Mouse (Mus musculus) embryonic fibroblast, embryonic 13.5 days (primary cell): ENCODE data around the gene Gpr162.

ENCODE experiments used
- CTCF ChIP-seq: IDR thresholded peaks from 2 replicates; pipeline ENCODE4 v1.5.1; 2011; ENCODE audit warnings: mild to moderate bottlenecking, control low read depth, low read length, moderate library complexity, borderline replicate concordance; ENCODE audit not compliant: insufficient read depth
- POLR2A ChIP-seq: IDR thresholded peaks from 2 replicates; pipeline ENCODE4 v1.6.1; 2011; ENCODE audit warnings: low read depth, mild to moderate bottlenecking, control low read depth, low read length, moderate library complexity

DNA sequence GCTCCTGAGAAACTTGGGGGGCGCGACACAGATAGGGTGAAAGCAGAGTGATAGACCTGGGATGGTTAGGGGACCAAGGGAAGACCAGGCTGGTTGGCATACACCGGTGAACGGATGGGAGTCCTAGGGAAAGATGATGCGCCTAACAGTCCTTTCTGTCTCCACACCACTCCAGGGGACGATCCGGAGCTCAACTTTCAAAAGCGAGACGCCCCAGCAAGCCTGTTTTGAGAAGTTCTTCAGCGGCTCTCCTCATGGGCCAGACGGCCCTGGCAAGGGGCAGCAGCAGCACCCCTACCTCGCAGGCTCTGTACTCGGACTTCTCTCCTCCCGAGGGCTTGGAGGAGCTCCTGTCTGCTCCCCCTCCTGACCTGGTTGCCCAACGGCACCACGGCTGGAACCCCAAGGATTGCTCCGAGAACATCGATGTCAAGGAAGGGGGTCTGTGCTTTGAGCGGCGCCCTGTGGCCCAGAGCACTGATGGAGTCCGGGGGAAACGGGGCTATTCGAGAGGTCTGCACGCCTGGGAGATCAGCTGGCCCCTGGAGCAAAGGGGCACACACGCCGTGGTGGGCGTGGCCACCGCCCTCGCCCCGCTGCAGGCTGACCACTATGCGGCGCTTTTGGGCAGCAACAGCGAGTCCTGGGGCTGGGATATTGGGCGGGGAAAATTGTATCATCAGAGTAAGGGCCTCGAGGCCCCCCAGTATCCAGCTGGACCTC lies 54.6 kb downstream of the Gpr162 start:
- peak; percentile 58 for TF ChIP-seq CTCF
- TF ChIP-seq POLR2A, result peak; percentile 65; the same call in 1 of the 2 replicates
